Mouse (Mus musculus): ENCODE measurements around the gene Muc2.

DNA sequence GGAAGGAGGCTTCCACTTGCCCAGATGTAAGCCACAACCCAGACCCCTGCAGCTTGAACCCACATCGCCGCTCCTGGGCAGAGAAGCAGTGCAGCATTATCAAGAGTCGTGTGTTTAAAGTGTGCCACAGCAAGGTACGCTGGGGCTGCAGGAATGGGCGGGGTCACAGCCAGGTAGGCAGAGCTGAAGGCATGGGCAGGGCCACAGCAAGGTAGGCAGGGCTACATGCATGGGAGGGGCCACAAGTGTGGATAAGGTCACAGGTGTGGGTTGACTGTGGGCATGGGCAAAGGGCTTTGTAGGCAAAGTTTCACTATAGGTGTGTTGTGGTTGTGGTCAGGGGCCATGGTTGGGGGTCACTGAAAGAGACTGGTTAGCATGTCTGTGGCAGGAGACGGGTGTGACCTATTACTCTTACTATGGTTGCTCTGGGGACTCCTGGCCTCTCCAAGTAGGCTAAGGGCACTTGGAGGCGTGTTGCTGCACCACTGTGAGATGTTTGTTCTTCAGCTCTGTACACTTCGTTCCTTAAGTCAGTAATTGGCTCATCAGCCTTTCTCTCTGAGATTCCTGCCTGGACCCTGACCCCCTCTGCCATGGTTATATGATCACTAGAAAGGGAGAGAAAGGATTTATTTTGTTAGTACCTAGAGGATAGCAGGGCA lies 9.5 kb downstream of the Muc2 start:
- TF ChIP-seq CTCF (IDR thresholded peaks at IDR 0.05; ENCODE audit: extremely low read depth, insufficient read depth, insufficient read length, insufficient replicate concordance) (no peak), POLR2A (IDR thresholded peaks at IDR 0.05; ENCODE audit: low read depth, low read length) (no peak)

Measured in spleen, adult 2 months (tissue).